Mouse (Mus musculus) intestine, postnatal 0 days (tissue): ENCODE measurements around the gene Il4i1. TPM values are rescaled to one million over a fixed set of nuclear protein-coding genes. Genes with fewer than 3 reads are reported as not detected.

Experiments used
- ATAC-seq: fragments of 200-750 bp; cut with Nextera tagmentation; 2 replicates; pipeline ENCODE4 v1.8.0; 2017; ENCODE audit warnings: mild to moderate bottlenecking, moderate TSS enrichment, moderate library complexity
- H3K27ac ChIP-seq: fragments of 300-500 bp; sonication (generic); 2 replicates; pipeline ENCODE4 v1.5.1; 2014; ENCODE audit warnings: mild to moderate bottlenecking, low read depth, low read length, moderate library complexity
- H3K27me3 ChIP-seq: fragments of 300-500 bp; sonication (generic); replicated peaks from 2 replicates; pipeline ENCODE4 v1.6.1; 2014; ENCODE audit warnings: low read length, mixed read lengths; ENCODE audit not compliant: control insufficient read depth, insufficient read depth
- H3K36me3 ChIP-seq: fragments of 300-500 bp; sonication (generic); 2 replicates; pipeline ENCODE4 v1.6.1; 2014; ENCODE audit warnings: mild to moderate bottlenecking, moderate library complexity; ENCODE audit not compliant: control insufficient read depth, insufficient read depth
- H3K4me1 ChIP-seq: fragments of 300-500 bp; sonication (generic); replicated peaks from 2 replicates; pipeline ENCODE4 v1.6.1; 2014; ENCODE audit warnings: antibody characterized with exemption, low read length, mixed read lengths; ENCODE audit not compliant: control insufficient read depth, insufficient read depth
- H3K4me2 ChIP-seq: fragments of 300-500 bp; sonication (generic); replicated peaks from 2 replicates; pipeline ENCODE4 v1.6.1; 2014; ENCODE audit warnings: low read depth, mild to moderate bottlenecking, moderate library complexity
- H3K4me3 ChIP-seq: fragments of 300-500 bp; sonication (generic); 2 replicates; pipeline ENCODE4 v1.5.1; 2014; ENCODE audit warnings: low read depth, low read length
- H3K9ac ChIP-seq: fragments of 300-500 bp; sonication (generic); 2 replicates; pipeline ENCODE4 v1.6.1; 2014; ENCODE audit warnings: mild to moderate bottlenecking, low read depth, low read length
- H3K9me3 ChIP-seq: fragments of 300-500 bp; sonication (generic); 2 replicates; pipeline ENCODE4 v1.6.1; 2016; ENCODE audit warnings: mixed run types; ENCODE audit not compliant: control insufficient read depth
- CTCF ChIP-seq: sonication (generic); IDR thresholded peaks from 2 replicates; pipeline ENCODE4 v1.5.1; 2016; ENCODE audit warnings: low read depth, mild to moderate bottlenecking, control low read depth, antibody characterized with exemption, moderate library complexity
- WGBS: fragments of 180-500 bp; shearing (Covaris S2); extraction: QIAGEN DNeasy Blood & Tissue Kit; methylation state at CpG from one replicate; pipeline ENCODE4 v1.1.7; 2014; 5-methylcytosine and 5-hydroxymethylcytosine counted together
- polyA plus RNA-seq: library from polyadenylated mRNA; unstranded; fragments of >200 nt; fragmentation: Nextera tagmentation; extraction: Ambion mirVana; gene quantifications from 2 replicates; pipeline ENCODE4 v1.2.1, GENCODE M21; 2015

The Il4i1 gene
- polyA plus RNA-seq, 1 experiment from 2014 or later: 0.82 TPM

DNA sequence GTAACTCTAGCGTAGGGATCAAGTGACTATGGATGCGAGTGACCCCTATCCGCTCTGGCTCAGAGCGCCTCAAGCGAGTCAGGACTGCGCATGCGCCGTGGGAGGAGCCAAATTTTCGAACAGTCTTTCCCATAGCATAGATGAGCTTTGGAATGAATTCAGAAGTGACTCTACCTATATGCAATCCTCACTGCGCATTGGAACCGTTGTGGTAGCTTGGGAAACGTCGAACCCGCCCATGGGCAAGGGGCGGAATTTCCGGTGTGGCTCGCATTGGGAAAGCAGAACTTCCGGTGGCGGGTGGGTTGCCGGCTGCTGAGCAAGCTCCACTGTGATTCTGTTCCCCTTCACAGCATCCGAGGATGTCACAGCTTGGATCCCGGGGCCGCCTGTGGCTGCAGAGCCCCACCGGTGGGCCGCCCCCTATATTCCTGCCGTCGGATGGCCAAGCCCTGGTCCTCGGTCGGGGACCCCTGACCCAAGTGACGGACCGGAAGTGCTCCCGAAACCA lies 40.9 kb downstream of the Il4i1 start, which contains the start of gene Pnkp:
Pnkp (plus strand) TSS at position 98 of the 511 bp plus-strand sequence.
- Histone ChIP-seq H3K9me3 (no peaks in the 10 kb centered on the region), H3K4me1 (peaks cover 4% of the 10 kb centered on the region), H3K27ac (peak within 1 kb of the TSS; percentile 84), H3K36me3 (peaks cover 21% of the 10 kb centered on the region), H3K9ac (peak within 1 kb of the TSS; percentile 76), H3K4me2 (peak within 1 kb of the TSS; percentile 98), H3K4me3 (peak within 1 kb of the TSS; percentile 77), H3K27me3 (no peaks in the 10 kb centered on the region)
- WGBS: under 1% methylated on average over 32 of the region's 32 CpGs
- 0 out of 2 replicates have a peak, but pooled peaks have one; percentile 6 for TF ChIP-seq CTCF
- peak; percentile 18 for ATAC-seq

- 28% methylated on average over 8 of the region's 8 CpGs for WGBS
- H3K27me3 ChIP-seq: no peaks in the 10 kb centered on the region
- H3K9me3 ChIP-seq: no peaks in the 10 kb centered on the region
- peaks cover 23% of the 10 kb centered on the region for H3K36me3 ChIP-seq
- peak overlapping the region; percentile 84; the same call in 1 of the 2 replicates for H3K27ac ChIP-seq
- TF ChIP-seq CTCF: no peak
- H3K4me2 ChIP-seq: peak overlapping the region; percentile 98
- H3K4me3 ChIP-seq: peak overlapping the region; percentile 77
- H3K9ac ChIP-seq: peak overlapping the region; percentile 76
- no peak for ATAC-seq
- peaks cover 4% of the 10 kb centered on the region for H3K4me1 ChIP-seq
Observed at GRCm38 (mm10) chr7:44857905-44858304, 41.7 kb downstream of the Il4i1 start.

DNA sequence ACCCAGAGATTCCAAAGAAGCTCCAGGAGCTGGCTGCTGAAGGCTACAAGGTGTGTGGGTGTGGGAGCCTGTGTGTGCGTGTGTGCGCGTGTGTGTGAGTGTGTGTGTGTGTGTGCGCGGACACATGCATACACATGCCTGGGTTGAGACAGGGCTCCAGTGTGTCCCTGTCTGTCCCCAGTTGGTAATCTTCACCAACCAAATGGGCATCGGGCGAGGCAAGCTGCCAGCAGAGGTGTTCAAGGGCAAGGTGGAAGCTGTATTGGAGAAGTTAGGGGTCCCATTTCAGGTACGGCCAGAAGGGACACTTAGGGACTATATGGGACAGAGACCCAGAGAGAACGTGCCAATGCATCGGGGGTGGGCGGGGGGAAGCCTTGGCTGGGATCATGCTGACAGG lies 43.7 kb downstream of the Il4i1 start:
- H3K27me3 ChIP-seq: no peaks in the 10 kb centered on the region
- no peak overlapping the region for H3K9ac ChIP-seq
- peaks cover 43% of the 10 kb centered on the region for H3K36me3 ChIP-seq
- 91% methylated on average over 11 of the region's 11 CpGs for WGBS
- ATAC-seq: no peak
- H3K27ac ChIP-seq: no peak overlapping the region
- no peak for TF ChIP-seq CTCF
- H3K4me1 ChIP-seq: peaks cover 4% of the 10 kb centered on the region; the same call in 1 of the 2 replicates
- no peaks in the 10 kb centered on the region for H3K9me3 ChIP-seq
- H3K4me3 ChIP-seq: no peak overlapping the region
- H3K4me2 ChIP-seq: no peak overlapping the region

DNA sequence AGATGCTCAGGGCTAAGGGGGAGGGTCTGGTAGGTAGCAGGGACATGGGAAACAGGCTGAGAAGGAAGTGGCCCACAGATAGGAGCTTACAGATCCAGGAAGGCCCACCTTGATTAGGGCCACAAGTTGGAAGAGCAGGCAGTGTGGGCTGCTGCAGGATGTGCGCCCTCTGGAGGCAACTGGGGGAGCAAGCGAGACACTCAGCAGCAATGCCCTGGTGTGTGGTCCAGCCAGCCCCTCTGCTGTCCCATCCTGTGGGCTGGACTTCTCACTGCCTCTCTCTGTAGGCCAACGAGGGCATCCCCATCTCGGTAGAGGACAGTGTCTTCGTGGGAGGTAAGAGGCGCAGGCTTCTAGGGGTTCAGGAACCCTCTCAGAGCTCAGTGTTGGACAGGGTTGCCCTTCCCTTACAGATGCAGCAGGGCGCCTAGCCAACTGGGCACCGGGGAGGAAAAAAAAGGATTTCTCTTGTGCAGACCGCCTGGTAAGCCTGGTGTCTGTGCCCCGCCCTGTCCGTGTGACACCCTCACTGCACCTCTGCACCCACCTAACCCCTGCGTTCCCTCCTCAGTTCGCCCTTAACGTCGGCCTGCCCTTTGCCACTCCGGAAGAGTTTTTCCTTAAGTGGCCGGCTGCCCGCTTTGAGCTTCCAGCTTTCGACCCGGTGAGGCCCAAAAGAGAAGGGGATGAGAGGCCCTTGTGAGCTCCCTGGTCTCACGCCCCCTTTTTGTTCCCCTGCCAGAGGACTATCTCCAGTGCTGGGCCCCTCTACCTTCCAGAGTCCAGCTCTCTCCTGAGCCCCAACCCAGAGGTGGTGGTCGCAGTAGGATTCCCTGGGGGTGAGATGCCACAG lies 44.6 kb downstream of the Il4i1 start:
- no peak overlapping the region for H3K27ac ChIP-seq
- 0 out of 2 replicates have a peak, but pooled peaks have one; percentile 11 for ATAC-seq
- peak; percentile 95 for TF ChIP-seq CTCF

GRCm38 (mm10) chr7:44861429-44861816 lies 45.2 kb downstream of the Il4i1 start:
- H3K36me3 ChIP-seq: peaks cover 47% of the 10 kb centered on the region
- WGBS: 78% methylated on average over 14 of the region's 14 CpGs
- no peak for ATAC-seq
- H3K4me1 ChIP-seq: peaks cover 11% of the 10 kb centered on the region; the same call in 1 of the 2 replicates
- TF ChIP-seq CTCF: no peak
- no peak overlapping the region for H3K4me2 ChIP-seq
- no peaks in the 10 kb centered on the region for H3K9me3 ChIP-seq
- H3K27me3 ChIP-seq: no peaks in the 10 kb centered on the region
- no peak overlapping the region for H3K4me3 ChIP-seq
- no peak overlapping the region for H3K9ac ChIP-seq
- H3K27ac ChIP-seq: no peak overlapping the region

More for the DNA sequence above, 44.6 kb downstream of the Il4i1 start:
- Histone ChIP-seq H3K4me2 (peak overlapping the region; percentile 9; the same call in 1 of the 2 replicates), H3K27me3 (no peaks in the 10 kb centered on the region), H3K9ac (no peak overlapping the region), H3K4me3 (no peak overlapping the region), H3K9me3 (no peaks in the 10 kb centered on the region), H3K4me1 (peaks cover 5% of the 10 kb centered on the region; the same call in 1 of the 2 replicates), H3K36me3 (peaks cover 44% of the 10 kb centered on the region)
- WGBS: 55% methylated on average over 22 of the region's 22 CpGs

DNA sequence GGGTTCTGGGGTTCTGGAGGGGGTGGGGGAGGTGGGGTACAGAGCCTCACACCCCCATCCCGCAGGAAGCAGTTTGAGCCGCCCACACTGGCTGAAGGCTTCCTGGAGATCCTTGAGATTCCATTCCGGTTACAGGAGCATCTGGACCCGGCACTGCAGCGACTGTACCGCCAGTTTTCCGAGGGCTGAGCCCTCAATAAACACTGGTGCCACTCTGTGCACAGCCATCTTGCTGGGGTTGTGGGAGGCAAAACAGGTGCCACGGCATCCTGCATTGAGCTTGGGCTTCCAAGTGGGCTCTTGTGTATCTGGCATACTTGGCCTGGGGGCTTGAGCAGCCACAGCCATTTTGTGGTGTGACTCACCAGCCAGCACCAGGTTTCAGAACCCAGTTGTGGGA lies 46.2 kb downstream of the Il4i1 start:
- H3K9ac ChIP-seq: no peak overlapping the region
- H3K4me3 ChIP-seq: no peak overlapping the region
- H3K4me2 ChIP-seq: no peak overlapping the region
- no peak for ATAC-seq
- H3K27me3 ChIP-seq: no peaks in the 10 kb centered on the region
- peaks cover 47% of the 10 kb centered on the region for H3K36me3 ChIP-seq
- 0 out of 2 replicates have a peak overlapping the region, but pooled peaks have one; percentile 7 for H3K27ac ChIP-seq
- WGBS: 72% methylated on average over 8 of the region's 8 CpGs
- H3K4me1 ChIP-seq: peaks cover 20% of the 10 kb centered on the region
- TF ChIP-seq CTCF: no peak
- no peaks in the 10 kb centered on the region for H3K9me3 ChIP-seq
